ENCODE assay signal across 9 mouse cellular contexts in the genomic region with DNA sequence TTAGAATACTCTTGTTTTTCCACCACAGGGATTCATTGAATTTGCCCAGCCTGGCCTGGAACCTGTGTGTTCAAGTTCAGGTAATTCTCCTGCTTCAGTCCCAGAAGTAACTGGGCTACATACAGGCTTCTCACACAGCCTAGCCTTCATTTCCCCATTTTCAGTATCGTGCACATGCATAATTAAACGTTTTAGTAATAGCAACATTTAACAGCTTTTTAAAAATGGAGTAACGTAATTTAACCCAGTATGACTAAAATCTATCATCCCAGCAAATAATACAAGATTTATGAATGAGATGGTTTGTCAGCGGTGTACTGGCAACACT. TPM values are rescaled to one million over a fixed set of nuclear protein-coding genes. Genes with fewer than 3 reads are reported as not detected.
A peak's percentile ranks its signal among the peaks of the same experiment; 100 is the strongest.
DNase-seq lines count a peak whose midpoint lies in the region; ATAC-seq and TF ChIP-seq lines count a peak whose summit lies in the region.
"Had no signal": no experiment of that assay in that cellular context is flagged by ENCODE, and none has a peak within 500 bp of the region (broad histone marks: within the 10 kb centered on the region; RNA-seq: fewer than 3 reads in every experiment).

No protein-coding gene starts in this region.

- no peak for TF ChIP-seq CTCF in hindbrain, postnatal 0 days (IDR thresholded peaks at IDR 0.05; ENCODE audit: low read depth)

- H3K9ac ChIP-seq in kidney, embryonic 14.5 days (ENCODE audit: low read depth, low read length) = peak overlapping the region; percentile 93; the same call in 1 of the 2 replicates
- H3K9ac ChIP-seq in hindbrain, postnatal 0 days (replicated peaks; ENCODE audit: low read length) = peak overlapping the region; percentile 95
- H3K9ac ChIP-seq in midbrain, embryonic 16.5 days (ENCODE audit: low read depth, low read length) = peak overlapping the region; percentile 100

- H3K27ac ChIP-seq in kidney, embryonic 14.5 days (ENCODE audit: low read depth, low read length) = peak overlapping the region; percentile 79; the same call in 1 of the 2 replicates
- H3K27ac ChIP-seq in brown adipose tissue, adult 24 weeks (replicated peaks; ENCODE audit: low read depth, low read length) = peak overlapping the region; percentile 62
- peak overlapping the region; percentile 98 for H3K27ac ChIP-seq in hindbrain, postnatal 0 days
- H3K27ac ChIP-seq in midbrain, embryonic 16.5 days (ENCODE audit: low read length) = peak overlapping the region; percentile 98

- ATAC-seq in kidney, embryonic 14.5 days (ENCODE audit: low FRiP score, low TSS enrichment) = no peak
- ATAC-seq in hindbrain, postnatal 0 days = no peak
- ATAC-seq in midbrain, embryonic 16.5 days = no peak

- H3K4me1 ChIP-seq in kidney, embryonic 14.5 days (ENCODE audit: control insufficient read depth, insufficient read depth, low read length) = peaks cover 11% of the 10 kb centered on the region
- peaks cover 3% of the 10 kb centered on the region for H3K4me1 ChIP-seq in brown adipose tissue, adult 24 weeks (ENCODE audit: control insufficient read depth, insufficient read depth, insufficient read length, low read length)
- no peaks in the 10 kb centered on the region for H3K4me1 ChIP-seq in hindbrain, postnatal 0 days (ENCODE audit: insufficient read depth, low read length)
- H3K4me1 ChIP-seq in midbrain, embryonic 16.5 days (ENCODE audit: control insufficient read depth, insufficient read depth, low read length) = peaks cover 8% of the 10 kb centered on the region

- H3K9me3 ChIP-seq in kidney, embryonic 14.5 days (ENCODE audit: control insufficient read depth, low read length) = no peaks in the 10 kb centered on the region
- no peaks in the 10 kb centered on the region for H3K9me3 ChIP-seq in hindbrain, postnatal 0 days (ENCODE audit: low read length)
- no peaks in the 10 kb centered on the region for H3K9me3 ChIP-seq in midbrain, embryonic 16.5 days (replicated peaks; ENCODE audit: control insufficient read depth, low read length, poor library complexity, severe bottlenecking)

- H3K4me2 ChIP-seq in kidney, embryonic 14.5 days (replicated peaks; ENCODE audit: low read depth, low read length) = peak overlapping the region; percentile 71
- peak overlapping the region; percentile 61 for H3K4me2 ChIP-seq in hindbrain, postnatal 0 days (ENCODE audit: low read depth, low read length)
- peak overlapping the region; percentile 70 for H3K4me2 ChIP-seq in midbrain, embryonic 16.5 days (ENCODE audit: low read length)

- H3K36me3 ChIP-seq in kidney, embryonic 14.5 days (ENCODE audit: control insufficient read depth, insufficient read depth, low read length) = no peaks in the 10 kb centered on the region
- no peaks in the 10 kb centered on the region for H3K36me3 ChIP-seq in hindbrain, postnatal 0 days (ENCODE audit: insufficient read depth, low read length)
- H3K36me3 ChIP-seq in midbrain, embryonic 16.5 days (ENCODE audit: control insufficient read depth, insufficient read depth, low read length) = no peaks in the 10 kb centered on the region

- DNase-seq in kidney, postnatal 36 days = no peak
- peak; percentile 4 for DNase-seq in hindbrain, postnatal 0 days (ENCODE audit: low spot score)
- DNase-seq in natural killer cell, adult 2 months (ENCODE audit: low spot score in 2 of 2) = no peak
- no peak for DNase-seq in layer of hippocampus, adult 18-20 months (ENCODE audit: low spot score in 2 of 2)
- no peak for DNase-seq in gastrocnemius, postnatal 4 days (ENCODE audit: low spot score in 2 of 2)

- no peaks in the 10 kb centered on the region for H3K27me3 ChIP-seq in kidney, embryonic 14.5 days (ENCODE audit: control insufficient read depth, insufficient read depth, low read length)
- H3K27me3 ChIP-seq in hindbrain, postnatal 0 days (ENCODE audit: insufficient read depth, low read length) = no peaks in the 10 kb centered on the region
- no peaks in the 10 kb centered on the region for H3K27me3 ChIP-seq in midbrain, embryonic 16.5 days (ENCODE audit: control insufficient read depth, insufficient read depth, low read depth, low read length)

- peak overlapping the region; percentile 88 for H3K4me3 ChIP-seq in kidney, embryonic 14.5 days (ENCODE audit: low read length)
- peak overlapping the region; percentile 96 for H3K4me3 ChIP-seq in brown adipose tissue, adult 24 weeks (ENCODE audit: insufficient read depth, low read depth, low read length)
- H3K4me3 ChIP-seq in hindbrain, postnatal 0 days (ENCODE audit: low read length) = peak overlapping the region; percentile 94
- H3K4me3 ChIP-seq in midbrain, embryonic 16.5 days (ENCODE audit: low read depth, low read length) = peak overlapping the region; percentile 96

- 28% methylated on average over 4 of the region's 4 CpGs for WGBS in kidney, embryonic 14.5 days
- 16% methylated on average over 4 of the region's 4 CpGs for WGBS in hindbrain, postnatal 0 days
- WGBS in midbrain, embryonic 16.5 days = 17% methylated on average over 4 of the region's 4 CpGs

RNA-seq across cellular contexts. Expression of a gene that starts 0.6 kb away (rescaled TPM):
- 12.7 and 16.0 TPM in 2 replicates for polyA plus RNA-seq in kidney, embryonic 14.5 days (2014; fragmentation: Nextera tagmentation; extraction: Ambion mirVana)
- polyA plus RNA-seq in brown adipose tissue, adult 24 weeks (2012; ENCODE audit: insufficient read depth, insufficient read length, missing spikeins) = 5.9 and 7.0 TPM in 2 replicates
- total RNA-seq in hindbrain, postnatal 0 days (2014; rRNA removed) = 46.5 and 46.8 TPM in 2 replicates
- polyA plus RNA-seq in hindbrain, postnatal 0 days (2015; fragmentation: Nextera tagmentation; extraction: Ambion mirVana) = 19.1 and 20.7 TPM in 2 replicates
- polyA plus RNA-seq in midbrain, embryonic 16.5 days (2015; fragmentation: Nextera tagmentation; extraction: Ambion mirVana) = 18.1 and 22.2 TPM in 2 replicates
- 10 to 100 TPM; 64.4 to 68.6 TPM for total RNA-seq in layer of hippocampus, adult 18-20 months (2021)
- total RNA-seq in gastrocnemius, postnatal 4 days (2021) = 10 to 100 TPM; 28.0 to 29.0 TPM

RNA-seq across cellular contexts. Expression of a gene that starts 49.7 kb away (rescaled TPM):
- polyA plus RNA-seq in kidney, embryonic 14.5 days (2014; fragmentation: Nextera tagmentation; extraction: Ambion mirVana) = not detected in 2 replicates
- polyA plus RNA-seq in brown adipose tissue, adult 24 weeks (2012; ENCODE audit: insufficient read depth, insufficient read length, missing spikeins) = not detected in 2 replicates
- not detected in 2 replicates for total RNA-seq in hindbrain, postnatal 0 days (2014; rRNA removed)
- polyA plus RNA-seq in hindbrain, postnatal 0 days (2015; fragmentation: Nextera tagmentation; extraction: Ambion mirVana) = 0.05 TPM in 1 of 2 replicates, not detected in the other
- 0.04 TPM in 1 of 2 replicates, not detected in the other for polyA plus RNA-seq in midbrain, embryonic 16.5 days (2015; fragmentation: Nextera tagmentation; extraction: Ambion mirVana)
- not detected for total RNA-seq in layer of hippocampus, adult 18-20 months (2021)
- total RNA-seq in gastrocnemius, postnatal 4 days (2021) = not detected
- total RNA-seq: layer of hippocampus, adult 8-10 months had no signal
